8 mouse cellular contexts compared by ENCODE assay signal in genomic region chr19:10602247-10602769, GRCm38 (mm10). TPM values are rescaled to one million over a fixed set of nuclear protein-coding genes. Genes with fewer than 3 reads are reported as not detected.
A peak's percentile ranks its signal among the peaks of the same experiment; 100 is the strongest.
DNase-seq lines count a peak whose midpoint lies in the region; ATAC-seq lines count a peak whose summit lies in the region.

No protein-coding gene starts in this region.

- peak overlapping the region; percentile 48 for H3K4me2 ChIP-seq in neural tube, embryonic 11.5 days (ENCODE audit: low read depth)
- peak overlapping the region; percentile 54 for H3K4me2 ChIP-seq in embryonic facial prominence, embryonic 12.5 days (replicated peaks)
- H3K4me2 ChIP-seq in intestine, embryonic 15.5 days (replicated peaks) = peak overlapping the region; percentile 73
- peak overlapping the region; percentile 59 for H3K4me2 ChIP-seq in neural tube, embryonic 15.5 days

- no peaks in the 10 kb centered on the region for H3K36me3 ChIP-seq in neural tube, embryonic 11.5 days (ENCODE audit: control insufficient read depth, insufficient read depth, low read length)
- H3K36me3 ChIP-seq in embryonic facial prominence, embryonic 12.5 days = peaks cover 17% of the 10 kb centered on the region
- H3K36me3 ChIP-seq in intestine, embryonic 15.5 days = 0 out of 2 replicates have a peak, but pooled peaks cover 6% of the 10 kb centered on the region
- H3K36me3 ChIP-seq in neural tube, embryonic 15.5 days = peaks cover 15% of the 10 kb centered on the region; the same call in 1 of the 2 replicates

- H3K9ac ChIP-seq in neural tube, embryonic 11.5 days (ENCODE audit: low read length) = peak overlapping the region; percentile 67
- peak overlapping the region; percentile 61 for H3K9ac ChIP-seq in embryonic facial prominence, embryonic 12.5 days
- H3K9ac ChIP-seq in intestine, embryonic 15.5 days = peak overlapping the region; percentile 44
- peak overlapping the region; percentile 51 for H3K9ac ChIP-seq in neural tube, embryonic 15.5 days (replicated peaks)

- H3K9me3 ChIP-seq in neural tube, embryonic 11.5 days (ENCODE audit: control insufficient read depth, low read length) = no peaks in the 10 kb centered on the region
- no peaks in the 10 kb centered on the region for H3K9me3 ChIP-seq in embryonic facial prominence, embryonic 12.5 days
- no peaks in the 10 kb centered on the region for H3K9me3 ChIP-seq in intestine, embryonic 15.5 days
- H3K9me3 ChIP-seq in neural tube, embryonic 15.5 days (replicated peaks) = no peaks in the 10 kb centered on the region

- H3K4me3 ChIP-seq in neural tube, embryonic 11.5 days (ENCODE audit: low read depth, low read length) = peak overlapping the region; percentile 24
- H3K4me3 ChIP-seq in embryonic facial prominence, embryonic 12.5 days = peak overlapping the region; percentile 32
- peak overlapping the region; percentile 28 for H3K4me3 ChIP-seq in intestine, embryonic 15.5 days (replicated peaks)
- peak overlapping the region; percentile 35 for H3K4me3 ChIP-seq in neural tube, embryonic 15.5 days (replicated peaks)

- 10% methylated on average over 6 of the region's 6 CpGs for WGBS in neural tube, embryonic 11.5 days
- 7% methylated on average over 6 of the region's 6 CpGs for WGBS in embryonic facial prominence, embryonic 12.5 days
- WGBS in intestine, embryonic 15.5 days = 9% methylated on average over 6 of the region's 6 CpGs
- under 1% methylated on average over 6 of the region's 6 CpGs for WGBS in neural tube, embryonic 15.5 days

- no peaks in the 10 kb centered on the region for H3K27me3 ChIP-seq in neural tube, embryonic 11.5 days (ENCODE audit: control insufficient read depth, insufficient read depth, low read length)
- no peaks in the 10 kb centered on the region for H3K27me3 ChIP-seq in embryonic facial prominence, embryonic 12.5 days
- no peaks in the 10 kb centered on the region for H3K27me3 ChIP-seq in intestine, embryonic 15.5 days (replicated peaks)
- no peaks in the 10 kb centered on the region for H3K27me3 ChIP-seq in neural tube, embryonic 15.5 days (replicated peaks)

- peak; percentile 48; the same call in 1 of the 2 replicates for ATAC-seq in neural tube, embryonic 11.5 days (ENCODE audit: insufficient read depth, low FRiP score, low TSS enrichment)
- ATAC-seq in embryonic facial prominence, embryonic 12.5 days (ENCODE audit: insufficient number of reproducible peaks, insufficient read depth, low FRiP score, low TSS enrichment) = peak; percentile 28; the same call in 1 of the 2 replicates
- ATAC-seq in intestine, embryonic 15.5 days = peak; percentile 24; the same call in 1 of the 2 replicates
- ATAC-seq in neural tube, embryonic 15.5 days (ENCODE audit: low FRiP score) = no peak
- no peak for ATAC-seq in inflammation-experienced regulatory T-cells, adult 6 months

- peak overlapping the region; percentile 90 for H3K27ac ChIP-seq in neural tube, embryonic 11.5 days (ENCODE audit: low read depth, low read length)
- peak overlapping the region; percentile 94 for H3K27ac ChIP-seq in embryonic facial prominence, embryonic 12.5 days
- peak overlapping the region; percentile 89 for H3K27ac ChIP-seq in intestine, embryonic 15.5 days
- peak overlapping the region; percentile 92 for H3K27ac ChIP-seq in neural tube, embryonic 15.5 days (replicated peaks)

- peaks cover 10% of the 10 kb centered on the region; the same call in 1 of the 2 replicates for H3K4me1 ChIP-seq in neural tube, embryonic 11.5 days (ENCODE audit: control insufficient read depth, insufficient read depth, low read length)
- H3K4me1 ChIP-seq in embryonic facial prominence, embryonic 12.5 days = peaks cover 20% of the 10 kb centered on the region
- H3K4me1 ChIP-seq in intestine, embryonic 15.5 days (replicated peaks) = peaks cover 26% of the 10 kb centered on the region
- H3K4me1 ChIP-seq in neural tube, embryonic 15.5 days = peaks cover 44% of the 10 kb centered on the region

- no peak for DNase-seq in neural tube, embryonic 11.5 days (ENCODE audit: low spot score)
- DNase-seq in neural tube, embryonic 10.5 days (ENCODE audit: extremely low spot score, low spot score) = no peak
- DNase-seq in adrenal gland, adult 18-20 months (ENCODE audit: low spot score in 2 of 2) = no peak
- DNase-seq in urinary bladder, adult 2 months (ENCODE audit: low spot score) = no peak

RNA-seq across cellular contexts. Expression of gene Ddb1, which starts 2.8 kb away (rescaled TPM):
- polyA plus RNA-seq in neural tube, embryonic 11.5 days (2014; fragmentation: Nextera tagmentation; extraction: Ambion mirVana) = 442 and 460 TPM in 2 replicates
- 433 and 434 TPM in 2 replicates for polyA plus RNA-seq in embryonic facial prominence, embryonic 12.5 days (2016; fragmentation: Nextera tagmentation; extraction: Ambion mirVana)
- polyA plus RNA-seq in intestine, embryonic 15.5 days (2015; fragmentation: Nextera tagmentation; extraction: Ambion mirVana) = 278 and 283 TPM in 2 replicates
- polyA plus RNA-seq in neural tube, embryonic 15.5 days (2015; fragmentation: Nextera tagmentation; extraction: Ambion mirVana) = 194 and 213 TPM in 2 replicates
- total RNA-seq in adrenal gland, adult 18-20 months (2021) = 100 to 1,000 TPM; 214 to 303 TPM
- 149 and 160 TPM in 2 replicates for polyA plus RNA-seq in urinary bladder, adult 2 months (2012; rRNA removed)
- polyA plus RNA-seq in inflammation-experienced regulatory T-cells, adult 6 months (2017; shearing (Covaris generic)) = 100 to 1,000 TPM in 2 of 3 experiments, 10 to 100 TPM in 1; 94.0 to 107 (median 105) TPM

RNA-seq across cellular contexts. Expression of gene Tkfc, which starts 3.1 kb away (rescaled TPM):
- polyA plus RNA-seq in neural tube, embryonic 11.5 days (2014; fragmentation: Nextera tagmentation; extraction: Ambion mirVana) = 21.2 and 22.7 TPM in 2 replicates
- 19.3 and 19.6 TPM in 2 replicates for polyA plus RNA-seq in embryonic facial prominence, embryonic 12.5 days (2016; fragmentation: Nextera tagmentation; extraction: Ambion mirVana)
- polyA plus RNA-seq in intestine, embryonic 15.5 days (2015; fragmentation: Nextera tagmentation; extraction: Ambion mirVana) = 36.3 and 45.5 TPM in 2 replicates
- 21.8 and 25.2 TPM in 2 replicates for polyA plus RNA-seq in neural tube, embryonic 15.5 days (2015; fragmentation: Nextera tagmentation; extraction: Ambion mirVana)
- total RNA-seq in adrenal gland, adult 18-20 months (2021) = 10 to 100 TPM; 19.1 to 20.4 TPM
- polyA plus RNA-seq in urinary bladder, adult 2 months (2012; rRNA removed) = 11.1 and 11.9 TPM in 2 replicates
- polyA plus RNA-seq in inflammation-experienced regulatory T-cells, adult 6 months (2017; shearing (Covaris generic)) = 10 to 100 TPM in 1 of 3 experiments, 1 to 10 TPM in 2; 8.4 to 10.7 (median 9.5) TPM

RNA-seq across cellular contexts. Expression of gene Tmem138, which starts 25.1 kb away (rescaled TPM):
- 55.8 and 56.2 TPM in 2 replicates for polyA plus RNA-seq in neural tube, embryonic 11.5 days (2014; fragmentation: Nextera tagmentation; extraction: Ambion mirVana)
- polyA plus RNA-seq in embryonic facial prominence, embryonic 12.5 days (2016; fragmentation: Nextera tagmentation; extraction: Ambion mirVana) = 38.7 and 40.3 TPM in 2 replicates
- polyA plus RNA-seq in intestine, embryonic 15.5 days (2015; fragmentation: Nextera tagmentation; extraction: Ambion mirVana) = 26.8 and 28.5 TPM in 2 replicates
- 33.3 and 33.9 TPM in 2 replicates for polyA plus RNA-seq in neural tube, embryonic 15.5 days (2015; fragmentation: Nextera tagmentation; extraction: Ambion mirVana)
- total RNA-seq in adrenal gland, adult 18-20 months (2021) = 1 to 10 TPM; 7.2 TPM
- polyA plus RNA-seq in urinary bladder, adult 2 months (2012; rRNA removed) = 15.8 and 19.2 TPM in 2 replicates
- 10 to 100 TPM; 17.8 to 20.5 (median 18.6) TPM for polyA plus RNA-seq in inflammation-experienced regulatory T-cells, adult 6 months (2017; shearing (Covaris generic))

RNA-seq across cellular contexts. Expression of gene Cyb561a3, which starts 25.3 kb away (rescaled TPM):
- polyA plus RNA-seq in neural tube, embryonic 11.5 days (2014; fragmentation: Nextera tagmentation; extraction: Ambion mirVana) = 13.2 and 14.3 TPM in 2 replicates
- polyA plus RNA-seq in embryonic facial prominence, embryonic 12.5 days (2016; fragmentation: Nextera tagmentation; extraction: Ambion mirVana) = 15.1 and 16.5 TPM in 2 replicates
- polyA plus RNA-seq in intestine, embryonic 15.5 days (2015; fragmentation: Nextera tagmentation; extraction: Ambion mirVana) = 17.0 and 19.2 TPM in 2 replicates
- polyA plus RNA-seq in neural tube, embryonic 15.5 days (2015; fragmentation: Nextera tagmentation; extraction: Ambion mirVana) = 20.4 and 22.5 TPM in 2 replicates
- total RNA-seq in adrenal gland, adult 18-20 months (2021) = 10 to 100 TPM; 13.2 to 13.6 TPM
- 30.8 and 35.8 TPM in 2 replicates for polyA plus RNA-seq in urinary bladder, adult 2 months (2012; rRNA removed)
- 10 to 100 TPM; 31.7 to 42.7 (median 34.1) TPM for polyA plus RNA-seq in inflammation-experienced regulatory T-cells, adult 6 months (2017; shearing (Covaris generic))

RNA-seq across cellular contexts. Expression of gene Vwce, which starts 31.7 kb away (rescaled TPM):
- polyA plus RNA-seq in neural tube, embryonic 11.5 days (2014; fragmentation: Nextera tagmentation; extraction: Ambion mirVana) = 0.34 TPM in 2 replicates
- 2.1 and 2.6 TPM in 2 replicates for polyA plus RNA-seq in embryonic facial prominence, embryonic 12.5 days (2016; fragmentation: Nextera tagmentation; extraction: Ambion mirVana)
- polyA plus RNA-seq in intestine, embryonic 15.5 days (2015; fragmentation: Nextera tagmentation; extraction: Ambion mirVana) = 3.4 and 4.8 TPM in 2 replicates
- 1.7 and 2.4 TPM in 2 replicates for polyA plus RNA-seq in neural tube, embryonic 15.5 days (2015; fragmentation: Nextera tagmentation; extraction: Ambion mirVana)
- under 1 TPM; 0.20 to 0.38 TPM for total RNA-seq in adrenal gland, adult 18-20 months (2021)
- 0.07 and 0.12 TPM in 2 replicates for polyA plus RNA-seq in urinary bladder, adult 2 months (2012; rRNA removed)
- under 1 TPM in 1 of 3 experiments, not detected in 2; 0.79 TPM for polyA plus RNA-seq in inflammation-experienced regulatory T-cells, adult 6 months (2017; shearing (Covaris generic))

Comparison
In these comparisons a context has a peak if more than half of its experiments do, and no peak if none do; other contexts are left out.
1. ATAC-seq: peak in neural tube, embryonic 11.5 days (single experiment), embryonic facial prominence, embryonic 12.5 days (single experiment) and intestine, embryonic 15.5 days (single experiment); none in neural tube, embryonic 15.5 days (single experiment) and inflammation-experienced regulatory T-cells, adult 6 months (single experiment).
2. Peak in every context shown above with its lines, with median percentiles within 50 percentile points of each other: H3K27ac ChIP-seq, H3K4me2 ChIP-seq, H3K4me3 ChIP-seq and H3K9ac ChIP-seq.